Mouse (Mus musculus): ENCODE data around the gene Pkig.
A peak's percentile ranks its signal among the peaks of the same experiment; 100 is the strongest.

Gene Pkig

DNA sequence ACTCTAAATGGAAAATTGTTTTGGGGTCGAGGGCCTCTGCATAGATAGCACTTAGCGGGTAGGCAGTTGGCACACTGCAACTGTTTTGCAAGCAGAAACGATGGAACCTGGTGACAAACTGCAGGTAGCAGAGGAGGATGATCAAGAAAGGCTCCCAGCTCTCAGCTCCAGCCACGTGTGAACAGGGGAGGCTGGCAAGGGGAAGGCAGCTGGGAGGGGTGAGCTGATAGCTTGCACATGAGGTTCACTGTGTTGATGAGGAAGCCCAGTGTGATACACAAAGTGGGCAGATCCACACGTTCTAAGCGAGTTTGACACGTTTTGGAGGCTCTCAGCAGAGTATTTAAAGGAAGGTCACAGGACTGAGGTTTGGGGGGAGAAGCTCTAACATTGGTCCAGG, 54.3 kb downstream of the Pkig start:
- DNase-seq: no peak

DNA sequence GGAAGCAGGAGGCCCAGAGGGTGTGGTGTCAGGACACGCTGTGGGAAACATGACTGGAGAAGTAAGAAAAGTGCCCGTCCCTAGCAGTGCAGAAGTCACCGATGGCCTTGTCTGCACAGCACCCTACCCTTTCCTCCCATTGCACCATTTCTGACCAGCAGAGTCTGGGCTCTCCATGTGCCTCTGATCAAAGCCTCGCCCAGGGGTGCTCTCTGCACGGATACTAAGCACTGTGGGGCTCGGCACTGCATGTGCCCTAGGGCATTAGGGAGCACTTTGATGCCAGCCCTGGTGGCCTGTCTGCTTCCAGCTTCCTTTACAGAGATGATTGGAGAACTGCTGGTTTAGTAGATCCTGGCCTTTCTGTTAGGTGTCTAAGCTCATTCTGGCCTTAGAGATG, 54.7 kb downstream of the Pkig start:
- DNase-seq: no peak

DNA sequence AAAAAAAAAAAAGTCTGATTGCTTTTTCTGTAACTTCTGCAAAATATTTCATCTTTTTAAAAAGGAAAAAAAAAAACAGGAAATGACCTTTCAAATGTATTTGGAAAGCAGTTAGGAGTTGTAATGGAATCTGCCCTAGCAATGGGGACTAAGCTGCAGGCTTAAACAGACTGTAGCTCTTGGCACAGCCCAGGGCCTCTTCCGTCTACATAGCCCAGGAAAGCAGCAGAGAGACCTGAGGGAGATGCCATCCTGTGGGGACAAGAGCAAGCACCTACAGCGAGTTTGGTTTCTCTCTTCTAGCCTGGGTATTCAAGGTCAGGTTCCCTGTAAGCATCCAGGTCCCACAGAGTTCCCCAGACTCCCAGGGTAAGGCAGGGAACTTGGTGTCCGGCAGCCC, 55.2 kb downstream of the Pkig start:
- DNase-seq: no peak

DNA sequence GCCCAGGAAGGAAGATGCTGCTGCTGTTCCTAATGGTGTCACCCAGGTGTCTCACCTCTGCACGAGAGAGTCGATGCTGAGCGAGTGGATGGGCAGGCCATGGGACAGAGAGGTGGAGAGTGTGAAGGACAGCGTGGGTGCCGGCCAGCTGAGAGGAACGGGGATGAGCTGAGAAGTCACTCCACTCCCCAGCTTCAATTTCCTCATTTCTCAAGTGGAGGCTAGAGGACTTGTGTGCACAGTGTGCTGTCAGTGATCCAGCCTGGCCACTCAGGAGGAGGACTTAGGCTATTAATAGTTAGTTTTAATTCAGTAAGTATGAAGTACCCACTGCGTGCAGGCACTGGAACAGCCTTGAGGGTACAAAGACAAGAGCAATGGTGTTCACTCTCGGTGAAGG, 58.3 kb downstream of the Pkig start:
- DNase-seq: no peak

DNA sequence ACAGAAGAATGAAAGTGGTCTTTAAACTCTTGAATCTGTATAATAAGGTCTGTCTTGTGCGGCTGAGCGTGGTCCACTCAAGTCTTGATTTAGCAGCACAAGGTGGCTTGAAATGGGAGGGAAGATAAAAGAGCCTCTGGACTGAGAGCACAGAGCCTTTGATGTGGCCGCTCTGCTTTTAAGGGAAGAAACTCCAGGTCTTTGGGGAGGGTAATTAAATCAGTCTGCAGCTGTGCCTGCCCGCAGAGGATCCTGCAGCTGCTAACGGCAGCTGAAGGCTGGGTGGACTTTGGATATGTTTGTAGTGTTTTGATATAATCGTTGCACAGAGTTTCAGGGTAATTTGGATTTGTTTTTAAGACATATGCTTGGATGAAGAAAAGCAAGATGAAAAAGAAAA, 58.7 kb downstream of the Pkig start:
- no peak for DNase-seq

DNA sequence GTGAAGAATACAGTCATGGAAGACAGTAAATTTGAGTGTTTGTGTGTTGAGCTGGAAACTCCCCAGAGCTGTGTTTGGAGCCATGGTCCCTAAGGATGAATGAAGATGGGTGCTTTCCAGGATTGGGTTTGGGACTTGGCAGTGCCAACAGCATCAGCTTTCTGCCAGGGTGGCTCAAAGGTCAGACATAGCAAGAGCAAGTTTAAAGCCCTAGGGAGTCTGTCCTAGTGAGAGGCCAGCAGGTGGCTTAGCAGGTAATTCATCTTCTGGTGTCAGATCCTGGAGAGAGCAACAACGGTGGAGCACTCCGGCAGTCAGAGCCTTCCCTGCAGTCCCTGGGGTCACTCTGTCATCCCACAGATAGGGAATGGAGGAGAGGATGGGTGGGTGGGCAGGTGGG, 60.3 kb downstream of the Pkig start:
- DNase-seq: no peak

DNA sequence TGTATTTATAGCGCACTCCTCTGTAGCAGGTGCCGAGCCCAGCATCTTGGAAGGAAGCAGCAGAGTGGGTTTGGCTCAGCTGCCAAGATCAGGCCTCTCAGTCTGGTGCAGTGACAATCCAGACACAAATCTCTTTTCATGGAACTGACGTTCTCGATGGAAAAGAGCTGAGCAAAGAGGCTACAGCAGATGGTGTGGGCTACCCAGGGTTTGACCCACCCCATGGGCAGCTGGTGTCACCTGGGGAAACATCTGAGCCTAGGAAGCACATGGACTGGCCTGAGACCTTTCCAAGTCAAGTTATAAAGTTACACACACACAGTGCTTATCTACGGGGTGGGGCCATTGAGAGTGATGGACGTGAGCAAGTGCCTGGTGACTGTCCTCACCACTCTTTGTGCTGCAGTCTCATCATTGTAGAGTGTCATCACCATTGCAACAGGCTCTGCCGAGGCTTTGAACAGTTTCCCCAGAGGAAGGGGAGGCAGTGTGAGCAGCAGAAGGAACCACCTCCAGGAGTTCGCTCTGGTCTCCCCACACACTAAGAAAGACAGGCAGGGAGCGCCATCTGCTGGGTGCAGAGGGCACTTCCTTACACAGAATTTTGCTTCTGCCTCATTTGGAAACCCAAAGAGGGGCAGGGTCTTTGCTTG, 60.9 kb downstream of the Pkig start:
- peak; percentile 90 for DNase-seq

DNA sequence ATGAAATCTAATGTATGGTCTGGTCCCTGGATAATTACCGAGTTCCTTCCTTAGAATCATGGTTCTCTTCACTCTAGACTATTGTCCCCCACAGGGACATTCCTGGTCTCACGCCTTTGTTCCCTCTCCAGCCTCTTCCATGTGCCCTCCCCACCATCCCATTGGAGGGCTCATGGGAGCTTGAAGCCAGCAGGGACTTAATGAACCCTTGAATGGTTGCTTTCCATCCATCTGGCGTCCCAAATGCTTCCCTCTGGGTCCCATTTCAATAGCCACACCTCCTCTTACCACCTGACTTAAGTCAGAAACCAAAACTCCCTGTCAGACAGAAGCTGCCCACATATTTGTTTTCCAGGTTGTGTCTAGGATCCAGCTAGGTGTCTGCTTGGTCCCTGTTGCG, 61.4 kb downstream of the Pkig start:
- no peak for DNase-seq

DNA sequence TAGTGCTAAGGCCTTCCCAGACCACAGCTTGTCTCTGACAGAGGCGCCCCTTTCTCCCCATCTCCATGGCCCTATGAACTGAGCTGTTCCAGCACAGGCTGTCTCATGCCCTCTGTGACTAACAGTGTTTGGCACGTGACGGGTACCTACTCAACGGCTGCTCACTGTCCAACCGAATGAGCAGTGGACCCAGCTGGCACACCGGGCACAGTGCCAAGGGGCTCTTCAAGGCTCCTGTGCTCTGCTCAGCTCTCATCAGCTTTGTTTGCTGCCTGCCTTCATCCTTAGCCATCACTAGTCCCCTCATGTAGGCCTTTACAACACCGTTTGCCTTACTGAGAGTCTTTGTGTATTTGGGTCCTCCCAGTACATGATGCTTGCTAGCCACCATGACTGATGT, 64.4 kb downstream of the Pkig start:
- no peak for DNase-seq

DNA sequence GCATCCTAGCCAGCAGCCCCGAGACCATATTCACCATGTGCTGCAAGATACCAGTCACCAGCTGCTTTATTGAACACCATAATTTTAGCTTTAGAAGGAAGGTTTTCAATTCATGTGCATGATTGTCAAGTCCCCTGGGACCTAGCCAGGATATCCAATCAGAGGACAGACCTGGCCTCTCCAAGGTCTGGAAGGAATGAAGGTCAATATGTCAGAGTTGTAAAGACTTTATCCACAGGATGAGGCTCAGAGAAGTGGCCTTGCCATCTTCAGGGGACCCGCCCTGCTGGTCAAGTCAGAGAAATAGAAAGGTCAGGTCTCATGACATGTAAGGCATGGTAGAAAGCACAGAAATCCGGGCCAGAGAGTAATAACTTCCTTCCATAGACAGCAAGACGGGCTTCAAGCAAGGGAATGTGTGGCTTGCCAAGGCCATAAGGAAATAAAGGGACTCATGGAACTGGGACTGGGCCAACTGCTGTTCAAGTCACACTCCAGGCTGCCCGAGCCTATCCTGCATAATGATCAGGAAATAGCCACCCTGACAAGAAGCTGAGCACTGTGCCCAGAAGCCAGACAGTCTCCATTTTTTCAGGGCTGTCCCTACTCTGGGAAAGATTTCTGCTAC, 68.7 kb downstream of the Pkig start:
- DNase-seq: peak in 1 of 2 experiments; percentile 47

DNA sequence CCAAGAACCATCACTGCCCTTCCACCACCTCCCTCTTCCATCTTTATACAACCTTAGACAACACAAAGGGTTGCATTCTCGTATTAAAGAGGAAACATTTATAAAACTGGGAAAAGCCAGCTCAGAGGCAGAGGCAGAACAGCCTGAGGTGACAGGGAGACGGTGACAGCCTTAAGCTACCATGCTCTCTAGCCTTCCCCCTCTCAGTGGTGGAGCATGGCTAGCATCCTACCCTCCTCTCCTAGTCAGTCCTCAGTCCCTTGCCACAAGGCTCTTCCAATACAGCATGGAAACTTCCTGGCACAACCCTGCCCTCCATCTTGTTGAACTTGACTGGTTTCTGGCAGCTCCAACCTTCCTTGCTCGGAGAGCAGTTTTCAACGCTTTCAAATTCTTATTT, 70.1 kb downstream of the Pkig start:
- no peak for DNase-seq

DNA sequence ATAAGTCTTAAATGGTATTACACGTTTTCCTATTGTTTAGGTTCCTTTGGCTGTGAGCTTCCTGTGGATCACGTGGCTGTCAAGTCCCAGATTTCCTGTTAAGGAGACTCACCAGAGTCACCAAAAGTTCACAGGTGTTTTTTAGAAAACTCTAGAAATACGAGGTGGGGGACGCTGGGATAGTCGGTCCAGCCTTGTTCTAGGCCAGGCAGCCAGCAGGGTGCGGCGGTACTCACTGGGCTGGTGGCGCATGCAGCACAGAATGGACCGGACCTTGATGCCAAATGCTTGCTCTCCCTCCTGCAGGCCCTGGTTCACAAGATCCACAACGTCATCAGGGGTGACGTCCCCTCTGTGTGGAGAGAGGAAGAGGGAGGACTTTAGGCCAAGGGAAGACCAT, 73.8 kb downstream of the Pkig start:
- DNase-seq: peak in 1 of 2 experiments; percentile 54

DNA sequence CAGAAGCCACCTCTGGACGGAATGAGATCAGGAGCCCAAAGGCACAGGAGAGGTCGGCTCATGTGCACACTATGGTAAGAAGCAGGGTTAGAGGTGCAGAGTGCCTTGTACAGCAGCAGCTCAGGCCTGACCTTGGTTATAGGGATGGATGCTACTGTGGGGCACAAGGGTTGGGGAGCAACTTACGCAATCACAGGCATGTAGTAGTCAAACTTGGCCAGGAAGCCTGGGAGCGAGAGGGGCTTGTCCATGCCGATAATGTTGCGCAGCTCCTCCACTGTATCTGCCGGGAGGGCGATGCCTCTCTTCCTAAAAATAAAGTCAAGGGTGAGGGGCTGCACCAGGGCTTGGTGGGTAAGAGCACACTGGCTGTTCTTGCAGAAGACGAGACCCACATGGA, 77.0 kb downstream of the Pkig start:
- DNase-seq: no peak

DNA sequence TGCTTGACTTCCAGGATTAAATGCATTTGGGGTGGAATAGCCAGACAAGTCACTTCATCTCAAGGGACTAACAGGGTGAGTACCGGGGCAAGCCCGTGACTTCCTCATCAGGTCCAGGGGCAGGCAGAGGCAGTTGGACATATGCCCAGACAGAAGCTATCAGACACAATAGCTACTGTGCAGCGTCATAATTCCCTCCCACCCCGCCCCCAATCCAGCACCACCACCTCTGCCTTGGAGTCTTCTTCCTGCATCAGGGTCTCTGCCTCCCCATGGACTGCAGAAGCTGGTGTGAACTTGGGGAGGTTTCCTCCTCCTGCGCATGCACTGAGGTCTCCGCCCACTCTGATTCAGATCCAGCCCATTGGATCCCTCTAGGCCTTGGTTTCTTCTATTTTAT, 77.8 kb downstream of the Pkig start:
- DNase-seq: peak; percentile 42 to 67

DNA sequence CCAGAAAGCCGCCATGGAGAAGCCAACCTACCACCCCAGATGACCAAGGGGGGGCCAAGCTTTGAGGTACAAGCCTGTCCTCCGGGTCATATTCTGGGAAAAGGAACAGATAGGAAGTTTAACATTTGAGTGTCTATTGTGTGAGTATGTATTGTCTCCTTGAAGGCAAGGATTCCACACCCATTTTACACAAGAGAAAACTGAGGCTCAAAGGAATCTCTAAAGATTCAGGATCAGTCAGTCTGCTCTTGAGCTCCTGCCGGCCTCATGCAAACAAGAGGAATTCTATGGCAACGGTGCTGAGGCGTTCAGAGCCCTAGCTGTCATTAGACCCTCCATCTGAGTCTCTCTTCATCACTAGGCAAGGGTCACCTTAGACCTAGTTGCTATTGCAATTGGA, 84.5 kb downstream of the Pkig start:
- DNase-seq: no peak

DNA sequence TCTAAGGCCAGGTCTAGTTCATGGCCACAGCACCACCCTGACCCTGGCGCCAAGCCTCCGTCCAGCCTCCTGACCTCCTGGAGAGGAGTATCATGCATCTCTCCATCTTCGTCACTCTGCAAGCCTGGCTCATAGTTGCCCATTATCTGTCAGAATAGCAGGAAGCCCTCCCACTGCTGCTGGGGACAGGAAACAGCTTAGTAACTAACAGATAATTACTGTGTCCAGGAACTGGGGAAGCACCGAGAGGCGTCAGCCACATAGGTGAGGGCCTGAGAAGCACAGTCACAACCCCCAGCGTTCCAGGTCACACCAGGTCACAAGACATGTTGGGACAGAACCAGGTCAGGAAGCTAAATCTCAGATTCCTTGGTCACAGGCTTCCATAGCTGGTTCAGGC, 85.2 kb downstream of the Pkig start:
- DNase-seq: no peak

DNA sequence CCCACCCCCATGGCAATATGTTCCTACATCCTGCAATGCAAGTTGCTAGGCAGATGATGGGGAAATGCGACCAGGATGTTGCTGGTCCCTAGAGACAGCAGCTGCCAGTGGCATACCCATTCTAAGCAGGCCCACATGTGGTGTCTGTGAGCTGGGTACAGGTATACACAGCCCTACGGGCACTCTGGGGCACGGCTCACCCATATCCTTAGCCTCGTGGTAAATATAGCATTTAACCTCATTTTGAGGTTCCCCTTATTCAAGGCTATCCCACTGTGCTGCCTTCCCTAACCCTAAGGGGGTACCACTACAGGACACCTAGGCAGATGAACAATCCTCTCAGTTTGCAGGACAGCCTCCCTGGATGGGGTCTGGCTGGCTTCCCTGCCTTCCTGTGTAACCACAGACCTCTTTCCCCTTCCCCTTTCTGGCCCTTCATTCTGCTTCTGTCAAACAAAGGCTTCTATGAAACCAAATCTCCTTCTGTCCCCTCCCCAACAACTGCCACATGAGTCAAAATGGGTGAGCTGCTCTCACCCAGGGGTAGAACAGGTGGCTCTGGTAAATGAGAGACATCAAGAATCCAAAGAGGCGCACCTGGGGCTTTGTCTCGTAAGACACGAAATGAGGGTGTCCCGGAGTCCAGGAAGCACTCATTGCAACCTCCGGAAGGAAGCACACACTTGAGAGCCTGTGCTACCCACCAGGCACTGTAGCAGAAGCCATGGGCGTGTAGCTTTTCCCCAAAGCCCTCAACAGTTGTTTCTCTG, 86.8 kb downstream of the Pkig start:
- DNase-seq: no peak

DNA sequence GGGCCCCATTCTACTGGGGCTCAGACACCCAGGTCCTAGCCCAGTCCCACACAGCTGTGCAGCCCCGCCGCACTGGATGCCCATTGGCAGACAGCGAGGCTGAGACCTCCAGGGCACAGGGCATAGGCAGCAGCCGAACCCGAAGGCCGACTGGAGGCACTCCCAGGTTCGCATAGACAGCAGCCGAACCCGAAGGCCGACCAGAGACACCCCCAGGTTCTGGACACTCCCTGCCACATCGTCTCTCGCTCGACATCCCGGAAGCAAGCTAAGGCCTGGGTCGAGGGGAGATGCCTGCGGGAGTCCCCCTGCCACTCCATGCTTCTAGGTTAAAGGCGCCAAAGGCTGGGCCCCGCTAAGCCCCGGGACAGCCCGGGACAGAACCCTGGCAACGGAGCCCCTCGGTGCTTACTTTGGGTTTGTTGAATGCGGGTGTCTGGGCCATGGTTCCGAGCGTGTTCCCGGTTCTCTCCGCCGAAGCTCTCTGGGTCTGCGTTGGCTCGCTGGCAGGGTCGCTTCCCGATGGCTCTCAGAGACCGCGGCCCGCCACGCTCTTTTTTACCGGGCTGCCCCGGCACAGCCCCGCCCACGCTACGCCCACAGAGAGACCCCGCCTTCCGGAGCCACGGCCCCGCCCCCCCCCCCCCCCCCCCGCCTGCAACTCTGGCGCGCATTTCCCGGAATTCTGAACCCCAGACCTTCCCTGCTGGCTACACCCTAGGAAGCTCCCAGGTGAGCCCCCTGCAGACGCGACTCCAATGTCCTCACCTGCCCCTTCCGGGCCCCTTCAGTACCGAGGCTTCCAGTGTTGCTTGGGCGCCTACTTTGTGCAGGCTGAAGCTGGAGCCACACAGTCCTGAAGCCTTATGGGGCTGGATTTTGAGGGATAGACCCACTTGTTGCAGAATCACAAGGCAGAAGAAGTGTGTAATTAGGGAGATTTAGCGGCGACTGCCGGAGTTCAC, 91.7 kb downstream of the Pkig start, which contains the start of gene Ada:
Gene Ada, minus strand, starts transcription at position 593 of the 965 bp plus-strand sequence.
- DNase-seq: peak; percentile 79 to 86

DNA sequence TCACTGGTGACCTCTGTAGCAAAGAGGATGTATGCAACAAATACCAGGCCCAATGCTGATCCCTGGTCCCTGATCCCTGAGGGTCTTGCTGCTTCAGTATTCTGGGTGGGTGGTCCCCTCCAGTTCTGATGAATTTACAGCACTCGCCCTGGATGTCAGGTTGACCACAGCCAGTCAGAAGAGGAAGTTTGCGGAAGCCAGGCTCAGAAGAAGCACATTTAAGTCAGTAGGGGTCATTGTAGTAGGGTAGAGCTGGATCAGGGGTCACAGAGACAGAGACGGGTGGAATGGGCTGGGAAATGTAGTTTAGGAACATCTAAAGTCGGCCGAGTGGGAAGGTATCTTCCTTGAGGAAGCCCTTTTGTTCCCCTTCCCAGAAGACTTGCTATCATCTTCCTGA, 96.0 kb downstream of the Pkig start:
- no peak for DNase-seq

DNA sequence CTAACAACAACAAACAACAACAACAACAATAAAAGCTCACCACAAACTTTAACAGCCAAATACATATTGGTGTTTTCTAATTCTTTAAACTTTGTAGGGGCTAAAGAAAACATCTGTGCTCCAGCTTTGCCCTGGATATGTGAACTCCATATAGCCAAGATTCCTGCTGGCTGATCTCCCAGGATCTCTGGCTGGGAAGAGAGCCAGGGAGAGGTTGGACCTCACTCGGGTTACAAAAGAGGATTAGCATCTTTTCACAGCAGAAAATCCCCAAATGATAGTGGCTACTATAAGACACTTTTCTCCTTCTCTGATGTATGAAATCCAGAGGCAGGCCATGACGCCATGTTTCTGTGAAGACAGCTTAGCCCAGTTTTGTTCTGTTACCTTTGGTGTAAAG, 98.5 kb downstream of the Pkig start:
- DNase-seq: peak; percentile 81 to 83

DNA sequence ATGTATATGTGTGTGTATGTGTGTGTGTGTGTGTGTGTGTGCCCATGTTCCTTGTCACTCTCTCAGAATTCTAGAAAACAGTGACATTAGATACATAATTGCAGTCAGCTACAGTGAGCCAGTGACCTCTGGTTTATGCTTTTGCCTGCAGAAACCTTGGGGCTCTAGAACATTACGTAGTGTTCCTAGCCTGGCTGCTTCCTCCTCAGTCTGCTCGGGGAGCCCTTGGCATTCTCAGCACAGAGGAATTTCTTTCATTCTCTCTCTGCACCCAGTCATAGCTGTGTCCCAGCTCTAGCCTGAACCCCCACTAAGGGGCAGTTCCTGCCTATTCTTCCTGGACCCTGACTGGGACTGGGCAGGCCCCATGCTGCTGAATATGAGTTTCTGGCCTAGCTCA, 100.0 kb downstream of the Pkig start:
- no peak for DNase-seq

DNA sequence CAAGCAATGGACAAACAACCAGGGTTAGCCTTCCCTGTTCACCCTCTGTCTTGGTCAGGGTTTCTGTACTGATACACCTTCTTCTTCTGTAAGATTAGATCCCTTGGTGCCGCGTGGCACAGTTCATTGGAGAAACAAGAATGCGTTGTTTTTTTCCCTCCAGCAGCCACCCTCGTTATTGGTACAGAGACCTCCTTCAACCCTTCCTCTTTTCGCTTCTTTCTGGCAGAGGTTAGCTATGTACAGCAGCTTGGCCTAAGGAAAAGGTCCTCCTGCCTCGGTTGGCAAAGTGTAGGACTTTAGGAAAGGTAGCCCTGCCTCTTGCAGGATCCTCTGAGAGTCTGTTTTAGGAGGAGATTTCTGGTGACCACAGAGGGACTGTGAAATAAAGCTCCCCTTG, 102.4 kb downstream of the Pkig start:
- no peak for DNase-seq

DNA sequence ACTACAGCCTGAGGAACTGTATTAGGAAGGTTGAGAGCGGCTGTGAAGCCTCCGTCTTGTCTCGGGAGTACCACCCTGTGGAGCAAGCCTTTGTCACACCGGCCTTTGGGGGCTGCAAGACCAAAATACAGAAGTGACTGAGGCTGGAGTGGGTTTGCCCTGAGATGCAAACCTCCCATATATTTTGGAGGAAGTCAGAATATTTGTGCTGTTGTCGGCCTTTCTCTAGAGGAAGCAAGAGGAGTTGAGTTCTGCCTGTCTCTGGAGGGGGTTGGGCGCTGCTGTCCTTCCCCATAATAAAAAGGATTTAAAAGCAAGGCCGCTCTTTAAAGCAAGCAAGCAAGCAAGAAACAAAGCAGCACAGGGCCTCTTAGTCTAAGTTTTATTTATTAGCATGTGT, 103.2 kb downstream of the Pkig start:
- DNase-seq: peak; percentile 36 to 49

Data from kidney, postnatal 4 days (tissue).